Mouse (Mus musculus) thymus, adult 2 months (tissue): ENCODE results near the gene Frg2f1.

Experiments
- CTCF ChIP-seq: fragments of 200-500 bp; IDR thresholded peaks from 2 replicates; pipeline ENCODE4 v1.5.1; 2012; ENCODE audit warnings: mild to moderate bottlenecking, control low read depth, low read length, moderate library complexity, borderline replicate concordance; ENCODE audit not compliant: control insufficient read depth, poor library complexity, insufficient read depth; ENCODE audit errors: extremely low read depth
- POLR2A ChIP-seq: fragments of 200-500 bp; IDR thresholded peaks from 2 replicates; pipeline ENCODE4 v1.6.1; 2012; ENCODE audit warnings: mild to moderate bottlenecking, low read length, control low read depth, moderate library complexity; ENCODE audit not compliant: control insufficient read depth, poor library complexity, insufficient read depth; ENCODE audit errors: extremely low read depth

- no peak for TF ChIP-seq CTCF
- TF ChIP-seq POLR2A, result no peak
These were observed 33.4 kb upstream of the Frg2f1 start for GRCm38 (mm10) chr4:119572682-119573081.
